Mouse (Mus musculus) embryo, embryonic 11.5 days (tissue): ENCODE results near the gene St6galnac3.

Source experiments
- DNase-seq: peaks from one replicate; pipeline ENCODE4 v3.0.0-alpha.2; 2012; ENCODE audit warnings: low read depth, low spot score

St6galnac3 gene

DNA sequence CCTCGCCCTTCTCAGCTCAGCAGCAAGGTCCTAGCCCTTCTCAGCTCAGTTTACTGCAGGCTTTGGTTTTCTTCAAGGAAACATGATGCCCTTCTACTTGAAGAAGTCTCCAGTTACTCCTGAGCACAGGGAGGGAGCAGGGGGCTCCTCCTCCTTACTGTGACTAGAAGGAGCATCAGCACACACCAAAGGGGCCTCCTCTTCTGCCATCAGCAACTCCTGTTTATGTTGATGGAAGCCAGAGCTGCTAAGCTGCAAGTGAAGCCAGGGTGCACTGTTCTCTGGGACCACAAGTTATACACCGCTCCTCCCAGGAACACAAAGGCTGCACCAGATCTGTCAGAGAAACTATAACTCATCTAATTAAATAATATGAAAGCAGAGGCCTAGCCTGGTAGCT is 34.4 kb downstream of the St6galnac3 start:
- DNase-seq = no peak

- no peak for DNase-seq
These were observed 35.1 kb downstream of the St6galnac3 start for GRCm38 (mm10) chr3:153689793-153690291.

DNA sequence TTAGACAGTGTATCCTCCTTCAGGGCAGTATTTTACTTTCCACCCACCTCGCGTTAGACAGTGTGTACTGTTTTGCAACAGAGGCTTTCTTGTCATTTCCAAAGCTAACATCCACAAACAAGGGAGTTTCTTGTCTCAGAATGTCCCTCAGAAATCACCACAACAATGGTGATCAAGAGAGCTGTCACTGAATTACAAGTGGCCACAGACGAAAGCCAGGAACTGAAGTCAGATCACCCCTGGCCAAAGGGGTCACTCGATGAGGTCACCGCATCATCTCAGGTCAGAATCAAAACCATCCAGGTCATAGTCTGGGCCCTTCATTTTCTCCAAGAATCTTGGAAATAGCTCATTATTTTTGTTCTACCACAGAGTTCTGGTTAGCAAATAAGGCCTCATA is 37.1 kb downstream of the St6galnac3 start:
- DNase-seq = no peak

GRCm38 (mm10) chr3:153684909-153685308 is 40.1 kb downstream of the St6galnac3 start:
- no peak for DNase-seq

- DNase-seq = no peak
These were observed 42.7 kb downstream of the St6galnac3 start for GRCm38 (mm10) chr3:153682303-153682702.

DNA sequence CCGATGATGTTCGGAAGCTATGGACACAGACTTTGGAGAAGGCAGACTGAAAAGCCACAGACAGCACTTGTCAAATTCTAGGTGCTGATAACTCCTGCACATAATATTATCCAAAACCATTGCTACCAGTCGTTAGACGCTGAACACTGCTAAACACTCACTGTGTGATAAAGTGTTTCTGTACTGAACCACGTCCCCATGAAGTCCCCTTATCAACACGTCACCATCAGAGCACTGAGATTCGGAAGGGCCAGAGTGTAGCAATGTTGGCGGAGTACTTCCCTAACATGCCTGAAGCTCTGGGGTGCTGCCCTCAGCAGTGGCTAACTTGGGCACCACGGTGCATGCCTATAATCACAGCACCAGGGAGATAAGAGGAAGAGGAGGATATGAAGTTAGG is 43.3 kb downstream of the St6galnac3 start:
- DNase-seq = no peak

GRCm38 (mm10) chr3:153675832-153676231 is 49.1 kb downstream of the St6galnac3 start:
- no peak for DNase-seq

DNA sequence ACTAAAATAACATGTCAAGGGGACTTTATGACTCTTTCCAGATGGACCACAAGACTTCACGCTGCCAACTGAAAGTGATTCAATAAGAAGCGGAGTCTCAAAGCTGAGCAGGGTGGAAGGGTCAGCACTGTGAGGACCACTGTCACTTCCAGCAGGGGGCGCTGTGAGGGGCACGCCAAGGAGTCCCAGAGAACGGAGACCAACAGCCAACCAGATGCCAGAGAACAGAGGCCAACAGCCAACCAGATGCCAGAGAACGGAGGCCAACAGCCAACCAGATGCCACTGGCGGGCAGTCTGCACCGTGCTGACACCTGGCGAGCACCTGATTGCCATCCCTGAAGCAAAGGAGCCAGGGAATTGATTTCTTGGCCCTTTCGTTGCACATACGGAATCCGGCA is 49.9 kb downstream of the St6galnac3 start:
- peak; percentile 44 for DNase-seq

DNA sequence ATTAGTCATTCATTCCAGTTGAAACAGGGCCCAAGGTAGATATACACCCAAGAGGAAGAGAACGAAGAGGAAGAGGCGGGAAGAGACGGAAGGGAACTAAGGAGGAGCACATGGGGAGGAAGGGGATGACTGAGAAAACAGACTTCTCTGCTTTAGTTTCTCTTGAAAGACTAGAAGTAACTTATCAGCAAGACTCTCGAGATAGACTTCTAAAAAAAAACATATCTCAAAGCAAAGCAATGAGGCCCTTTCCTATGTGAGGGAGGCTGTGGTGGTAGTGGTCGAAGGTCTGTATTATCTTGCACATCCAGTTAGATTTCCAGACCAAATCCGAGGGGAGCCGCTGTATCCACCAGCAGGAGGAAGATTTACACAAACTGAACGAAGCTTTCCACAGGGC is 50.6 kb downstream of the St6galnac3 start:
- no peak for DNase-seq

DNA sequence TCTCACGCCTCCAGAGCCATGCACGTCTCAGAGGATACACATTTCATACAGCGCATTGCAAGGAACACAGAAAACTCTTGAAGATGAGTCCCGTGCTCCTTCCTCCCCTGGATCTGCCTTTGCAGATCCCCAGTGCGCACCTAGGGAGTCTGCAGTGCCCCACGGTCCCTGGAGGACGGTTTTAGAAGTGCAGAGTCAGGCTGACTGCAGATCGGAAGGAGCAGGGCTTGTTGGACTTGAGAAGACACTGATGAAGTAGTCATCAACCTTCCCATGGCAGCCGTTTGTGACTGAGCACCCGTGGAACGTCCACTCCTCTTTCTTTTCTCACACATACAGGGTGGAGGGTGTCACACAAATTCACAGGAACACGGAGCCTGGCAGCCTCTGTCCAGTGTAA is 51.5 kb downstream of the St6galnac3 start:
- DNase-seq = no peak

DNA sequence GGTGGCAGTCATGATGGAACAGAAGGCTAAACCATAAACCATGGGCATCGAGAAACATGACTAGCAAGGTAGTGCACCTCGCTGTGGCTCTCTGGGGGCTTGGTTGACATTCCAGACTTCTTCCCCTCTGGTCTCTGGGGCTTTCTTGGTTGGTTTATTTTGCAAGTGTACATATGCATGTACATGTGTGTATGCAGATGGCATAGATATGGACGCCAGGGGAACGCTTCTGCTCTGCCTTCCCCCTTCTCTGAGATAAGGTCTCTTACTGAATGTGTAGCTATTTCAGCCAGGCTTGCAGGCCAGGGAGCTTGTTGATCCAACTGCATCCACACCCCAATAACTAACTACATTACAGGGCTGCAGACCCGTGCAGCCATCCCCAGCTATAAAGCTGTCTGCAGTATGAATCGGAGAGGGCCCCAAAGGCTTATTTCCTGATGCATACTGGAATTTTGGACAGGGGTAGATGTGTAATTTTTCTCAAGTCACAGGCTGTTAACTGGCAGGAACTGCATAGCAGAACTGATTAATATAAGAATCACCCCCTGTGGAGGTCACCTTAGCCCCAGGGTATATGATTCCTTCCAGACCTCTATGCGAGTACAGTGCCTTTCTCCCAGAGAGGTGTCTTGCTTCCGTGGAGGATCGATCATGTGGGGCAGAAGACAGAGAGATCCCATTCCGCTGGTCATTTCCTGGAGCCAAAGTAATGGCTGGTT is 53.9 kb downstream of the St6galnac3 start:
- no peak for DNase-seq

DNA sequence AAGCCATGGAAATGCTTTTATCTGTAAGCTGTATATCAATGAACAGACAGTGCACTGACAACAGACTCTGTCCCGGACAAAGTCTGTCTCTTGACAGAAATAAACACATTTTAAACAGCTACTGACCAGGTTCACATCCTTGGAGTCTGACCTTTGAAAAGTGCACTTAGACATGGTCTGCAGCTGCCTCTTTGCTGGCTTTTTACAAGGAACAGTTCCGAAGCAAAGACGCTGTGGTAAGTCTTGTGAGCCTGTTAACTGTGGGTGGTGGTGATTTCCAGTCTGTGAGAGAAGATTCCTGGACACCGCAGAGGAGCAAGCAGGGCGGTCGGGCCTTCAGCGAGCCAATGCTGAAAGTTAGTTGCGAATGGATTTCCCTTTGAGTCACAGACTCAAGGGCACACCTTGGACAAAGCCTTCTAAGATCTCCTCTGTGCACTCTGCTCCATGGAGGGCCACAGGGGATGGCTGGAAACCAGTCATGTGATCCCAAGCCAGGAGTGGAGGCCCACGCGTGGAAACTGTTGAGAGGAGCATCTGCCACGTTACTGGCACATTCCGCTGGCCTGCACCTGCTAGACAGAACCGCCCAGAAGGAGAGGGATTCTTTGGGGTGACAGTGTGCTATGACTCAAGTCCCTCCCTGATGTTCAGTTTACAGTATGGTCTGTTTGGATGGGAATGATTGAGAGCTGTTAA is 55.1 kb downstream of the St6galnac3 start:
- no peak for DNase-seq

- no peak for DNase-seq
These were observed 55.6 kb downstream of the St6galnac3 start for GRCm38 (mm10) chr3:153669329-153669728.

DNA sequence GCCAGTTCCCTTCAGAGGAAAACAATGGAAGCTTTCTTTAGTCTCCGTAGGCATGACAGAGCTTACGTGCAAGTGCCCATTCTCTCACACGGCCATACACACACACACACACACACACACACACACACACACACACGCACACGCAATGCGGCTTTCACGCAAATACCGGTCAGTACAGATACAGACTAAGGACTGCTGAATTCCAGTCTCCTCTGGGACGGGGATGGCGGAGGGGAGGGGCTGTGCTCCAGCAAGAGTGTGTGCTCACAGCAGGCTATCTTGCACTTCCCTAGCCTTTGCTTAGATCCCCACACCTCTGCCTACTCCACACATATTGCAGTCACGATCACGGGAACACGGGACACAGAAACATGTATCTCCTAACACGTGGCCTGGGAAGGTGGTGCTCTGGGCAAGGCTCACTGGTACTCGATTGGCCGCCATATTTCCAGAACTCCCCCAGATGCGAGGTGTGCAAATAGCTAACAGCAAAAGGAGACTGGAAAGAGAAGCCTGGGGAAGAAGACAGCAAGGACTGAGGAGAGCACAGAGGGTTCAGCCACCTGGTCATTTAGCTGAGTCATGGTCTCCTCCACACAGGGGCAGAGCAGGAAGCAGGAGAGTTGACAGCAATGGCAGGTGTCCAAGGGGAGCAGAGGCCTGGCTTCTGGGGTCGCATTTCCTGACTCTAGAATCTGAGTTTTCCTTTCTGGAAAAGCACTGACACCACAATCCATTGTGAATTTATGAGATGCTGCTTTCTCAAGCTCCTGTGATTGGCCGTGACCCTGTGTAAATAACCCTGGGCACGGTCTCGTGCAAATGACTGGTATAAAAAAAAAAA is 56.3 kb downstream of the St6galnac3 start:
- DNase-seq = no peak

DNA sequence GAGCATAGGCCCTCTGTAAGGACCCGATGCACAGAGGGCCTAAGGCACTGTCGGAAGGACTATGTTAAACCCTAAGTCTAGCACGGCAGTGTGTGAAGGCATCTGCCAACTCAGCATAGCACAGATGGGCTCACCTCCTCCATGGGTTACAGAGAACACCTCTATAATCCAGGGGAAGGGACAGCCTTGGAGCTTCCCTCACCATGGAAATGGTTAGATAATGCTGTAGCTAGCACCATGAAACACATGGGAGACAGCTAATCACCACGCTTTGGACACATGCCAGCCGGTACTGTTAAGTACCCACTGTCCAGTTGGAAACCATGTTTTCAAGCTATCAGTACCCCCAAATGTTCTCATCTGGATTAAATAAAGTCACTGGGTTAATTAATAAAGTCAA is 60.3 kb downstream of the St6galnac3 start:
- DNase-seq = no peak

GRCm38 (mm10) chr3:153663841-153664427 is 61.0 kb downstream of the St6galnac3 start:
- DNase-seq = no peak

DNA sequence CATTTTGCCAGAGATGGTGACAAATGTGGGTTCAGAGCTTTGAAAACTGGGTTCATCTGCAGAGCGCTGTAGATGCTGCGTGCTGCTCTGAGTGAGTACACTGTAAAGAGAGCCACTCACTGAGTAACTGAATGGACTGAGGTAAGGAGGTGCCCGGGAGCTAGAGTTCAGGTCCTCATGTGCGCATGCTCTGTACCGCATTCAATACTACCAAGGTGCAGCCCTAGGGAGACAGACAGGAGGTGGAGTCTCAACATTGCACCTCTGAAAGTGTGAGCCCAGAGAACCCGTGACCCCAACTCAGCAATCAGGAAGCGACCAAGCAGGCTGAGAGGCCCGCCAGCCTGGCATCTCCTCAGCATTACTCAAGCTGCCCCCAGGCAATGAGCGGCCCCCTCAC is 62.2 kb downstream of the St6galnac3 start:
- no peak for DNase-seq

GRCm38 (mm10) chr3:153661927-153662326 is 63.0 kb downstream of the St6galnac3 start:
- no peak for DNase-seq

DNA sequence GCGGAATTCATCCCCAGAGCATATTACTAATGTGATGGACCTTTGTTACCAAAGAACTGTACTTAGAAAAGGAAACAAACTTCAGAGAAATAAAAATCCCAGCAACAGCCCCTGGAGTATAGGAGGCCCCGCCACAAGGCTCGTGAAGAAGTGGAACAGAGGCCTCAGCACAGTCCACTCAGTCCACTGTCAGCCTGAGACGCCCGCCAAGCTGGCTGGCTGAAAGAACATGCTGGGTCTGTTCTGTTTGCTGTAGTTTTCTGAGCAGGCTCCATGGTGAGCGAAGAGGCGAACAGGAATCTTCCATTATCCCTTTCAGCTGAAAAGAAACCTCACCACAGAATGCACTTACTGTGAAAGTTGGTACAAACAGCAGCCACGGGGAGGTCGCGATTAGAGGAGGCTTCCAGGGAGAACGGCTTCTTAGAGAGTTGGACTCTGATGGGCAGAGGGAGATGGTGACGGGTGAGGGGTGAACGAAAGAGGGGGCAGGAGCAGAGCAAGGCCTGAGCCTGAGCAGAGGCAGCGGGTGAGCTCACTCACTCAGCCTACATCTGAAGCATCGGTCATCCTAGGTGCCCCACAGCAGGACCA is 65.3 kb downstream of the St6galnac3 start:
- DNase-seq = no peak

DNA sequence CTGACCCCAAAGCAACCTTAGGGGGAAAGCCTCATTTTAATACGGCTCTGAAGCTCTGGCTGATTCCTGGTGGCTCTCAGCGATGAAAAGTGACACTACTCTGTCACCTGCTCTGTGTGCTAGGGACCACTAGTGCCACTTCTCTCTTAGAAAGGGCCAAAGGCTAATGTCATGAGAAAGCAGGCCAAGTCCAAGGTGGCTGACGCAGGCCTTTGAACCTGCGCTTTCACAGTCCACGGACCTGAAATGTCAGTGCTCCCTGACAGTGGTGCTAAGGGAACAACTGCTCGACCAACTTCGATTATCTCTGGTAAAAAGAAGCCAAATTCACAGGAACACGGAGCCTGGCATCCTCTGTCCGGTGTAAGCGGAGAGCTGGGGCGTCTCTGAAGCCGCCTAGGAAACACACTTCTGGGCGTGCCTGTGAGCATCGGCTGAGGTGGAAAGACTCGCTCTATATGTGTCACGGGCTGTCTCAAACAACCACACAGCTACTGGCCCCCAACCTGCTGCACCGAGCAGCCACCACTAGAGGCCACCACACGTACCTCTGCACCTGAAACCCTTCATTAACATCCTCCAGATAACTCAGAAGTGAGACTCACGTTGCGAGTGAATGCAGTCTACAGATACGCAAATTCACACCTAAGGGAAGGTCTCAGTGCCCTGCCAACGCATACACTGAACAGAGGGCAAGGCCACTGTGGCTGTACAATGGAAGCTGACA is 66.8 kb downstream of the St6galnac3 start:
- DNase-seq = no peak

DNA sequence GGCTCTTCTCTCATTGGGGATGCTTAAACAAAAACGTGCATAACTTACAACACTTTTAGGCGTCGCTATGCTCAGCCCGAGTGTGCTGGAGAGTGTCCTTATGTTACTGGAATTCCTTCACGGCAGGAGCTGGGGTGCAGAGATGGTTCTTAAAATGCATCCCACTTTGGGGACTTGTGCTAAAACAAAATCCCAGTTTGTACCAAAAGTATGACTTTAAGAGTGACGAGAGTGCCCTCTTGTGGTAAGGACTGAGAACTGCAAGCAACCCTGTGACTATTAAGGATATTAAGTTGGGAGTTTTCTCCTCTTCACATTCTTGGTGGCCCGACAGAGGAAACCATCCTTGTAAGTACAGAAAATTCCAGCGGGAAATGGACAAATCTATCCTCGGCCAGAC is 69.9 kb downstream of the St6galnac3 start:
- DNase-seq = peak; percentile 74
